Mouse (Mus musculus) embryonic facial prominence, embryonic 11.5 days (tissue): ENCODE measurements at regions not wholly inside any gene's neighbourhood (a gene's known extent, or its start where the extent isn't known, plus 50 kb on each side); places are given as distances from the start of the nearest gene placed in this dataset.

ENCODE experiments used
- ATAC-seq: fragments of 200-750 bp; cut with Nextera tagmentation; replicated peaks from 2 replicates; pipeline ENCODE4 v1.8.0; 2017; ENCODE audit warnings: low read depth; ENCODE audit not compliant: insufficient number of reproducible peaks, low FRiP score, low TSS enrichment
- DNase-seq: peaks from one replicate; pipeline ENCODE4 v3.0.0-alpha.2; 2015; ENCODE audit warnings: low spot score
- H3K27ac ChIP-seq: fragments of 300-500 bp; sonication (generic); replicated peaks from 2 replicates; pipeline ENCODE4 v1.5.1; 2014; ENCODE audit warnings: mild to moderate bottlenecking, low read depth, low read length, control low read depth
- H3K27me3 ChIP-seq: fragments of 300-500 bp; sonication (generic); 2 replicates; pipeline ENCODE4 v1.6.1; 2014; ENCODE audit warnings: mild to moderate bottlenecking, low read length, moderate library complexity, mixed read lengths; ENCODE audit not compliant: control insufficient read depth, insufficient read depth
- H3K36me3 ChIP-seq: fragments of 300-500 bp; sonication (generic); replicated peaks from 2 replicates; pipeline ENCODE4 v1.6.1; 2014; ENCODE audit warnings: low read depth, mild to moderate bottlenecking, low read length, moderate library complexity, mixed read lengths; ENCODE audit not compliant: control insufficient read depth, insufficient read depth
- H3K4me1 ChIP-seq: fragments of 300-500 bp; sonication (generic); 2 replicates; pipeline ENCODE4 v1.6.1; 2014; ENCODE audit warnings: low read length, mixed read lengths; ENCODE audit not compliant: control insufficient read depth, insufficient read depth
- H3K4me2 ChIP-seq: fragments of 300-500 bp; sonication (generic); 2 replicates; pipeline ENCODE4 v1.6.1; 2014; ENCODE audit warnings: low read depth, mild to moderate bottlenecking, control low read depth, low read length, moderate library complexity
- H3K4me3 ChIP-seq: fragments of 300-500 bp; sonication (generic); 2 replicates; pipeline ENCODE4 v1.5.1; 2014; ENCODE audit warnings: low read depth, low read length, control low read depth
- H3K9ac ChIP-seq: fragments of 300-500 bp; sonication (generic); replicated peaks from 2 replicates; pipeline ENCODE4 v1.6.1; 2014; ENCODE audit warnings: mild to moderate bottlenecking, control low read depth, low read length
- H3K9me3 ChIP-seq: fragments of 300-500 bp; sonication (generic); replicated peaks from 2 replicates; pipeline ENCODE4 v1.6.1; 2016; ENCODE audit warnings: mild to moderate bottlenecking, low read length, inconsistent platforms, mixed read lengths; ENCODE audit not compliant: control insufficient read depth
- WGBS: fragments of 180-500 bp; shearing (Covaris S2); extraction: QIAGEN DNeasy Blood & Tissue Kit; methylation state at CpG from one replicate; pipeline ENCODE4 v1.1.7; 2014; 5-methylcytosine and 5-hydroxymethylcytosine counted together

- Histone ChIP-seq H3K4me2 (no peak overlapping the region), H3K4me3 (no peak overlapping the region), H3K27me3 (no peaks in the 10 kb centered on the region), H3K9me3 (no peaks in the 10 kb centered on the region), H3K36me3 (no peaks in the 10 kb centered on the region), H3K27ac (no peak overlapping the region), H3K4me1 (no peaks in the 10 kb centered on the region), H3K9ac (no peak overlapping the region)
- ATAC-seq = no peak
- DNase-seq = no peak
- WGBS = 66% methylated on average over 7 of the region's 7 CpGs
Observed at GRCm38 (mm10) chr12:118411767-118412430, 110.7 kb upstream of the Sp4 start.

- DNase-seq = no peak
- H3K27me3 ChIP-seq = no peaks in the 10 kb centered on the region
- H3K36me3 ChIP-seq = no peaks in the 10 kb centered on the region
- no peak overlapping the region for H3K27ac ChIP-seq
- no peak overlapping the region for H3K4me2 ChIP-seq
- H3K9ac ChIP-seq = no peak overlapping the region
- ATAC-seq = no peak
- H3K4me3 ChIP-seq = no peak overlapping the region
- no peaks in the 10 kb centered on the region for H3K9me3 ChIP-seq
- no peaks in the 10 kb centered on the region for H3K4me1 ChIP-seq
Observed at GRCm38 (mm10) chr12:118410917-118411316, 109.7 kb upstream of the Sp4 start.

- no peaks in the 10 kb centered on the region for H3K9me3 ChIP-seq
- no peak overlapping the region for H3K27ac ChIP-seq
- H3K4me3 ChIP-seq = no peak overlapping the region
- H3K36me3 ChIP-seq = no peaks in the 10 kb centered on the region
- H3K9ac ChIP-seq = no peak overlapping the region
- ATAC-seq (no peak), DNase-seq (no peak)
- H3K4me1 ChIP-seq = no peaks in the 10 kb centered on the region
- no peak overlapping the region for H3K4me2 ChIP-seq
- H3K27me3 ChIP-seq = no peaks in the 10 kb centered on the region
Observed at GRCm38 (mm10) chr12:118405135-118405534, 103.9 kb upstream of the Sp4 start.

GRCm38 (mm10) chr12:118404171-118404570 lies 102.9 kb upstream of the Sp4 start:
- ATAC-seq (no peak), DNase-seq (no peak)
- Histone ChIP-seq H3K27me3 (no peaks in the 10 kb centered on the region), H3K4me2 (no peak overlapping the region), H3K9me3 (no peaks in the 10 kb centered on the region), H3K27ac (no peak overlapping the region), H3K9ac (no peak overlapping the region), H3K4me3 (no peak overlapping the region), H3K36me3 (no peaks in the 10 kb centered on the region), H3K4me1 (no peaks in the 10 kb centered on the region)
- 45% methylated on average over 5 of the region's 5 CpGs for WGBS

GRCm38 (mm10) chr12:118403519-118404087 lies 102.4 kb upstream of the Sp4 start:
- Histone ChIP-seq H3K4me2 (no peak overlapping the region), H3K36me3 (no peaks in the 10 kb centered on the region), H3K4me3 (no peak overlapping the region), H3K9ac (no peak overlapping the region), H3K27me3 (no peaks in the 10 kb centered on the region), H3K4me1 (no peaks in the 10 kb centered on the region), H3K27ac (no peak overlapping the region), H3K9me3 (no peaks in the 10 kb centered on the region)
- 75% methylated on average over 4 of the region's 4 CpGs for WGBS
- DNase-seq = no peak
- ATAC-seq = no peak

DNA sequence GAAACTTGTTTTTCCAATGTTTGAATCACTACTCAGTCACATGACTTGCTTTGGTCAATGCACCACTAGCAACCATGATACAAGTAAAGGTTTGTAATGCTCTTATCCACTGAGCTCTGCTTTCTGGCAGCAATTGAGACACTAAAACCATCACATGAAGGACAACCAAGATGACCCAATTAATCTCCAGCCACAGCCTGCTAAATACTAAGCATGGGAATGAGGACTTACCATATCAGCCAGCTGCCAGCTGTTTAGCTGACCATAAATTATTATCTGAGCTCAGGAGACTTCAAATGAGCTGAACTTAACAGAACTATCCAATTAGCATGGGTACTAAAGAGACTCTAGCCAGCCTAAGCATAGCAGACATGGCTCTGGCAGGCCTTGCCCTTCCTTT lies 100.1 kb upstream of the Sp4 start:
- no peak overlapping the region for H3K4me2 ChIP-seq

GRCm38 (mm10) chr12:118391654-118392053 lies 90.4 kb upstream of the Sp4 start:
- Histone ChIP-seq H3K4me2 (no peak overlapping the region), H3K4me3 (no peak overlapping the region), H3K9ac (no peak overlapping the region), H3K27me3 (no peaks in the 10 kb centered on the region), H3K36me3 (no peaks in the 10 kb centered on the region), H3K27ac (no peak overlapping the region), H3K9me3 (no peaks in the 10 kb centered on the region), H3K4me1 (no peaks in the 10 kb centered on the region)
- ATAC-seq = peak; percentile 56; the same call in 1 of the 2 replicates
- no peak for DNase-seq

More for the DNA sequence above, 100.1 kb upstream of the Sp4 start:
- Histone ChIP-seq H3K4me1 (no peaks in the 10 kb centered on the region), H3K9ac (no peak overlapping the region), H3K9me3 (no peaks in the 10 kb centered on the region), H3K4me3 (no peak overlapping the region), H3K27ac (no peak overlapping the region), H3K36me3 (no peaks in the 10 kb centered on the region), H3K27me3 (no peaks in the 10 kb centered on the region)
- DNase-seq = no peak
- no peak for ATAC-seq

GRCm38 (mm10) chr12:118381013-118381412 lies 79.8 kb upstream of the Sp4 start:
- no peaks in the 10 kb centered on the region for H3K4me1 ChIP-seq
- no peak overlapping the region for H3K27ac ChIP-seq
- H3K4me3 ChIP-seq = no peak overlapping the region
- WGBS = 91% methylated on average over 3 of the region's 3 CpGs
- DNase-seq (no peak), ATAC-seq (no peak)
- H3K9me3 ChIP-seq = no peaks in the 10 kb centered on the region
- H3K9ac ChIP-seq = no peak overlapping the region
- no peak overlapping the region for H3K4me2 ChIP-seq
- no peaks in the 10 kb centered on the region for H3K36me3 ChIP-seq
- H3K27me3 ChIP-seq = no peaks in the 10 kb centered on the region
